Mouse (Mus musculus) forebrain, embryonic 11.5 days (tissue): ENCODE measurements around the gene Mesp2. TPM values are rescaled to one million over a fixed set of nuclear protein-coding genes. Genes with fewer than 3 reads are reported as not detected.

Source experiments
- ATAC-seq: fragments of 200-750 bp; cut with Nextera tagmentation; replicated peaks from 2 replicates; pipeline ENCODE4 v1.8.0; 2017; ENCODE audit warnings: moderate TSS enrichment; ENCODE audit not compliant: low FRiP score
- DNase-seq: peaks from one replicate; pipeline ENCODE4 v3.0.0-alpha.2; 2017; ENCODE audit warnings: low spot score
- H3K27ac ChIP-seq: fragments of 300-500 bp; sonication (generic); 2 replicates; pipeline ENCODE4 v1.5.1; 2014; ENCODE audit warnings: low read depth, low read length
- H3K27me3 ChIP-seq: fragments of 300-500 bp; sonication (generic); 2 replicates; pipeline ENCODE4 v1.6.1; 2014; ENCODE audit warnings: mild to moderate bottlenecking, low read length, mixed read lengths; ENCODE audit not compliant: control insufficient read depth, insufficient read depth
- H3K36me3 ChIP-seq: fragments of 300-500 bp; sonication (generic); 2 replicates; pipeline ENCODE4 v1.6.1; 2014; ENCODE audit warnings: mild to moderate bottlenecking, low read length, moderate library complexity, mixed read lengths; ENCODE audit not compliant: control insufficient read depth, insufficient read depth
- H3K4me1 ChIP-seq: fragments of 300-500 bp; sonication (generic); replicated peaks from 2 replicates; pipeline ENCODE4 v1.6.1; 2014; ENCODE audit warnings: low read length, mixed read lengths; ENCODE audit not compliant: control insufficient read depth, insufficient read depth
- H3K4me2 ChIP-seq: fragments of 300-500 bp; sonication (generic); 2 replicates; pipeline ENCODE4 v1.6.1; 2014; ENCODE audit warnings: low read depth, mild to moderate bottlenecking, low read length, moderate library complexity, mixed read lengths; ENCODE audit not compliant: severe bottlenecking
- H3K4me3 ChIP-seq: fragments of 300-500 bp; sonication (generic); 2 replicates; pipeline ENCODE4 v1.5.1; 2014; ENCODE audit warnings: low read depth, low read length
- H3K9ac ChIP-seq: fragments of 300-500 bp; sonication (generic); 2 replicates; pipeline ENCODE4 v1.6.1; 2014; ENCODE audit warnings: low read length
- H3K9me3 ChIP-seq: fragments of 300-500 bp; sonication (generic); 2 replicates; pipeline ENCODE4 v1.6.1; 2016; ENCODE audit warnings: low read length, mixed read lengths; ENCODE audit not compliant: control insufficient read depth
- WGBS: fragments of 180-500 bp; shearing (Covaris S2); extraction: QIAGEN DNeasy Blood & Tissue Kit; methylation state at CpG from one replicate; pipeline ENCODE4 v1.1.7; 2014; 5-methylcytosine and 5-hydroxymethylcytosine counted together
- polyA plus RNA-seq: library from polyadenylated mRNA; unstranded; fragments of >200 nt; fragmentation: Nextera tagmentation; extraction: Ambion mirVana; gene quantifications from 2 replicates; pipeline ENCODE4 v1.2.1, GENCODE M21; 2014

Gene Mesp2
- polyA plus RNA-seq, 1 experiment from 2014 or later: 0.37 TPM

GRCm38 (mm10) chr7:79799506-79799905 is 11.0 kb upstream of the Mesp2 start:
- H3K36me3 ChIP-seq: no peaks in the 10 kb centered on the region
- no peak overlapping the region for H3K4me2 ChIP-seq
- no peaks in the 10 kb centered on the region for H3K4me1 ChIP-seq
- H3K9me3 ChIP-seq: no peaks in the 10 kb centered on the region
- ATAC-seq (no peak), DNase-seq (no peak)
- H3K27ac ChIP-seq: no peak overlapping the region
- no peaks in the 10 kb centered on the region for H3K27me3 ChIP-seq
- WGBS: 73% methylated on average over 6 of the region's 6 CpGs
- H3K4me3 ChIP-seq: no peak overlapping the region
- H3K9ac ChIP-seq: no peak overlapping the region

- Histone ChIP-seq H3K36me3 (no peaks in the 10 kb centered on the region), H3K27ac (no peak overlapping the region), H3K9me3 (no peaks in the 10 kb centered on the region), H3K9ac (no peak overlapping the region), H3K27me3 (no peaks in the 10 kb centered on the region), H3K4me1 (no peaks in the 10 kb centered on the region), H3K4me2 (no peak overlapping the region), H3K4me3 (no peak overlapping the region)
- DNase-seq: no peak
- no peak for ATAC-seq
- WGBS: 92% methylated on average over 4 of the region's 4 CpGs
These were observed 10.2 kb upstream of the Mesp2 start for GRCm38 (mm10) chr7:79800336-79800735.

- DNase-seq (no peak), ATAC-seq (no peak)
- Histone ChIP-seq H3K27me3 (no peaks in the 10 kb centered on the region), H3K36me3 (no peaks in the 10 kb centered on the region), H3K9ac (no peak overlapping the region), H3K27ac (no peak overlapping the region), H3K9me3 (no peaks in the 10 kb centered on the region), H3K4me1 (no peaks in the 10 kb centered on the region), H3K4me2 (no peak overlapping the region), H3K4me3 (no peak overlapping the region)
- WGBS: 83% methylated on average over 11 of the region's 11 CpGs
These were observed 9.1 kb upstream of the Mesp2 start for GRCm38 (mm10) chr7:79801391-79801790.

- Histone ChIP-seq H3K4me2 (no peak overlapping the region), H3K9me3 (no peaks in the 10 kb centered on the region), H3K36me3 (no peaks in the 10 kb centered on the region), H3K4me3 (no peak overlapping the region), H3K27ac (no peak overlapping the region), H3K9ac (no peak overlapping the region), H3K27me3 (no peaks in the 10 kb centered on the region), H3K4me1 (no peaks in the 10 kb centered on the region)
- no peak for ATAC-seq
- WGBS: 72% methylated on average over 5 of the region's 5 CpGs
- DNase-seq: no peak
These were observed 8.5 kb upstream of the Mesp2 start for GRCm38 (mm10) chr7:79802037-79802436.

GRCm38 (mm10) chr7:79803887-79804286 is 6.6 kb upstream of the Mesp2 start:
- WGBS: 84% methylated on average over 2 of the region's 2 CpGs
- no peak for DNase-seq
- H3K4me1 ChIP-seq: no peaks in the 10 kb centered on the region

GRCm38 (mm10) chr7:79808561-79808960 is 2.0 kb upstream of the Mesp2 start:
- no peak overlapping the region for H3K9ac ChIP-seq
- no peaks in the 10 kb centered on the region for H3K9me3 ChIP-seq
- ATAC-seq (no peak), DNase-seq (no peak)
- H3K4me1 ChIP-seq: peaks cover 4% of the 10 kb centered on the region; the same call in 1 of the 2 replicates
- H3K4me3 ChIP-seq: no peak overlapping the region
- no peak overlapping the region for H3K27ac ChIP-seq
- peaks cover 9% of the 10 kb centered on the region for H3K27me3 ChIP-seq
- no peak overlapping the region for H3K4me2 ChIP-seq
- 84% methylated on average over 7 of the region's 7 CpGs for WGBS
- H3K36me3 ChIP-seq: no peaks in the 10 kb centered on the region

More at GRCm38 (mm10) chr7:79803887-79804286, 6.6 kb upstream of the Mesp2 start:
- H3K4me3 ChIP-seq: no peak overlapping the region
- H3K9me3 ChIP-seq: no peaks in the 10 kb centered on the region
- H3K27ac ChIP-seq: no peak overlapping the region
- H3K27me3 ChIP-seq: no peaks in the 10 kb centered on the region
- no peak for ATAC-seq
- no peaks in the 10 kb centered on the region for H3K36me3 ChIP-seq
- H3K9ac ChIP-seq: no peak overlapping the region
- H3K4me2 ChIP-seq: no peak overlapping the region

GRCm38 (mm10) chr7:79813409-79813808 is 2.9 kb downstream of the Mesp2 start:
- Histone ChIP-seq H3K4me1 (peaks cover 4% of the 10 kb centered on the region; the same call in 1 of the 2 replicates), H3K9me3 (no peaks in the 10 kb centered on the region), H3K27ac (no peak overlapping the region), H3K9ac (no peak overlapping the region), H3K36me3 (no peaks in the 10 kb centered on the region), H3K27me3 (peaks cover 9% of the 10 kb centered on the region), H3K4me3 (no peak overlapping the region), H3K4me2 (no peak overlapping the region)
- WGBS: 90% methylated on average over 1 of the region's 1 CpGs
- ATAC-seq (no peak), DNase-seq (no peak)

GRCm38 (mm10) chr7:79818321-79818720 is 7.8 kb downstream of the Mesp2 start:
- 3% methylated on average over 6 of the region's 6 CpGs for WGBS
- ATAC-seq: no peak
- DNase-seq: no peak
- Histone ChIP-seq H3K27me3 (no peaks in the 10 kb centered on the region; the same call in 1 of the 2 replicates), H3K4me3 (no peak overlapping the region), H3K36me3 (no peaks in the 10 kb centered on the region), H3K4me2 (no peak overlapping the region), H3K27ac (no peak overlapping the region), H3K4me1 (no peaks in the 10 kb centered on the region), H3K9ac (no peak overlapping the region), H3K9me3 (no peaks in the 10 kb centered on the region)

- ATAC-seq (no peak), DNase-seq (no peak)
- Histone ChIP-seq H3K9ac (no peak overlapping the region), H3K4me3 (no peak overlapping the region), H3K27ac (no peak overlapping the region), H3K4me2 (no peak overlapping the region), H3K27me3 (no peaks in the 10 kb centered on the region; the same call in 1 of the 2 replicates), H3K36me3 (no peaks in the 10 kb centered on the region), H3K9me3 (no peaks in the 10 kb centered on the region; the same call in 1 of the 2 replicates), H3K4me1 (no peaks in the 10 kb centered on the region)
- 45% methylated on average over 4 of the region's 4 CpGs for WGBS
These were observed 9.0 kb downstream of the Mesp2 start for GRCm38 (mm10) chr7:79819515-79819914.
